Mouse (Mus musculus): ENCODE measurements around the gene Usp48. TPM values are rescaled to one million over a fixed set of nuclear protein-coding genes. Genes with fewer than 3 reads are reported as not detected.

Gene Usp48
- total RNA-seq, 2 experiments from 2014 or later, result 111 to 136 TPM

DNA sequence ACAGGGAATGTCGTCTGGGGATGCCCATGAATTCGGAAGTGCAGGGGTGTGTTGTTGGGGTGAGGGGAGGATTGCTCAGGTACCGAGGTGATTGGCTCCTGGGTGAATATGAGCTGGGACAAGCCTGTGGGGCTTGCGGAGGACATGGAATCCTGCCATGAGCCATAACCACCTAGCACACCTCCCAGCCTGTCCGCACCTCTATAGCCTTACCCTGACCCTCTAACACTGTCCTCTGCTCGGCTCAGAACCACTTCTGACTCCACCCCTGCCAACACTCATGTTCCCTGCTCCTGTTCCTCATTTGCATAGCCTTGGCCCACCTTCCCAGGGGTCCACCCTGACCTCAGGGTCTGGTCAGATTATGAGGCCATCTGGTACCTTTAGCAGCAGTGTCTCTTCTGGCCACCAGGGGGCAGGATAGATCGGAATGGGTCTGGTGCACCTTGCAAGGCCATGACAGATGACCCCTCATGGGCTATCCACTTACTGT, 89.5 kb downstream of the Usp48 start:
- no peak for DNase-seq (ENCODE audit: low spot score in 2 of 2)

GRCm38 (mm10) chr4:137684830-137685343, 91.3 kb downstream of the Usp48 start:
- DNase-seq (ENCODE audit: low spot score in 2 of 2), result no peak

GRCm38 (mm10) chr4:137686303-137686702, 92.7 kb downstream of the Usp48 start:
- DNase-seq (ENCODE audit: low spot score in 2 of 2), result no peak

DNA sequence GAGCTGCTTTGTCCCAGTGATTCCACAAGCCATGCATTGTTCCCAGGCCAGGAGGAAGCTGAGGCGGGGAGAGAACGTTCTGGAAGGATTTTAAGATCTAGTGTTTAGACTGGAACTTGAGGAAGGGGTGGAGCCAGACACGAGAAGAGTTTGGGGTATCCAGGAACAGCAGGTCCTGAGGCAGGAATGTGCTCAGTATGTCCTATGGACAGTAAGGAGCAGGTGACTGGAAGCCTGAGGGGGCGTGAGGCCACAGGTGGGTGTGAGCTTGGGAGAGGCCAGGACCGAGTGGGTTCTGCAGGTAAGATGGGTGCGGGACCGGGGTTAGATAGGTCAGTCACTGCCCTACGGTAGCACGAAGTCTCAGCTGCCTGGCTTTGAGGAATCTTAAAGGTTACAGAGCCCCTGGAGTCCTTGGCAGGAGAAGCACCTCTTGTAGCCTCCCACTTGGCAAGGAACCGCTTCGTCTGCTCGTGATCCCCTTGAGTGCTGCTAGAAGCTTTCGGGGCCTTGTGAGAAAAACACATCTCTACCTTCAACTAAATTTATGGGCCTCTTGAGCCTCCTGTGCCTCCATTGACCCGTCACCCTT, 93.8 kb downstream of the Usp48 start:
- DNase-seq (ENCODE audit: low spot score in 2 of 2), result no peak

DNA sequence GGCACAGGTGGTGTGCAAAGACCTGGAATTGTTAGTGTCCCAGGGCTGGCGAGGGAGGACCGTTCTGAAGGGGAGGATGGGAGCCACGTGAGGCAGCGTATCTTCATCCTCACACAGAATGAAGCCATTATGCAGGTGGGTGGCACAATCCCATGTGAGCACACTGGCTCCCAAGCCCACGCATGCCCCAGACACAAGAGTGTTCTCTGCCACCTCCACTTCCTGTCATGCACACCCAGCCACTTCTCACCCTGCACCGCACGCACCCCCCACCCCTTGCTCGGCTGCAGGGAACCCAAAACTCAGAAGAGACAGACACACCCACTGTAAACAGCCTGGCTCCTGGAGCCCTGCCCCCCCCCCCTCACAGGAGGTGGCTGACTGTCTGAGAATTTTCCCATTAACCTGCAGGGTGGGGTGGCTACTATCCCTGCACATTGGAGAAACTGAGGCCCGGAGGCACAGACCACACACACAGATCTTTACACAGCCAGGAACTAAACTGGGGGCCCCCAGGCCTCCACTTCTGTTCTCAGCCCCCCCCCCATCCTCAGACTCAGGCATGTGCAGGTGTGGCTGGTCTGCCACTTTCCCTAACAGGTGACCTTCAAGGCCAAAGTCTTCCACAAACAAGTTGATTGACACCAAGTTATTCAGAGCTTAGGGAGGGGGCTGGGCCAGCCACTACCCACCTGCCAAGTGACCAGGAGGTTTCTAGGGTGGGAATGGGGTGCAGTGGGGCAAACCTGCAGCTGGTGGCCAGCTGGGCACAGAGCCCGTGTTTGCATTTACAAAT, 98.8 kb downstream of the Usp48 start:
- DNase-seq (ENCODE audit: low spot score in 2 of 2), result peak in 1 of 2 experiments; percentile 76

GRCm38 (mm10) chr4:137695300-137695699, 101.7 kb downstream of the Usp48 start:
- DNase-seq (ENCODE audit: low spot score in 2 of 2), result no peak

- no peak for DNase-seq (ENCODE audit: low spot score in 2 of 2)
These were observed 102.3 kb downstream of the Usp48 start for GRCm38 (mm10) chr4:137695900-137696299.

DNA sequence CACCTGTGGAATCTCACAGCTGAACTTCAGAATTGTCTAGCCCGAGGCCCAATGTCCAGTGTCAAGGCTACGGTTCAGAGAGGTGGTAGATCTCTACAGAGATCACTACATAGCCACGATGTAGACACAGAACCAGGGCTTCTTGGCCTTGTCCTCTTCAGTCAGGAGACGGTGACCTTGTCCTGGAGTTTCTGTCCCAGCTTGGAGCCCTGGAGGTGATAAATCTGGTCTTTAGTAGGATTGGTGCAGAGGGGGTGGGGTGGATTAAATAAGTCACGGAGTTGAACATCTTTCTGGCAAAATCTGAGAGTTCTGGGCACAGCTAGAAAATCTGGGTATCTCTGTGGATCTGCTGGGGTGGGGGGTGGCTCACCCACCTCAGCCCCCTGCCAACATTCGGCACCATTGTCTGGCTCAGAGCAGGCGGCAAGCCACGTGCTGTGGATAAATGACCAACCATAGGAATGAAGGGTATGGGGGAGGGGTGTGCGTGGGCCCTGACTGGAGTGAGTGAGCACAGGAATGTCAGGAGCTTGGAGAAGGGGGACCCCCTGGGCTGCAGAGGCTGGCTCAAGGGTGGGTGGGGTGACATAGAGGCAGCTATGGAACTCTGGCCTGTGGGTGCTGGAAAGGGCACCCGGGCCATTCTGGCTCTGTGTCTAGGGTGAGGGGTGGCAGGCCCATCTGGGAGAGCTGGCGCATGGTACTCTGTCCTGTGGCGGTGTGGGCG, 103.8 kb downstream of the Usp48 start:
- no peak for DNase-seq (ENCODE audit: low spot score in 2 of 2)

DNA sequence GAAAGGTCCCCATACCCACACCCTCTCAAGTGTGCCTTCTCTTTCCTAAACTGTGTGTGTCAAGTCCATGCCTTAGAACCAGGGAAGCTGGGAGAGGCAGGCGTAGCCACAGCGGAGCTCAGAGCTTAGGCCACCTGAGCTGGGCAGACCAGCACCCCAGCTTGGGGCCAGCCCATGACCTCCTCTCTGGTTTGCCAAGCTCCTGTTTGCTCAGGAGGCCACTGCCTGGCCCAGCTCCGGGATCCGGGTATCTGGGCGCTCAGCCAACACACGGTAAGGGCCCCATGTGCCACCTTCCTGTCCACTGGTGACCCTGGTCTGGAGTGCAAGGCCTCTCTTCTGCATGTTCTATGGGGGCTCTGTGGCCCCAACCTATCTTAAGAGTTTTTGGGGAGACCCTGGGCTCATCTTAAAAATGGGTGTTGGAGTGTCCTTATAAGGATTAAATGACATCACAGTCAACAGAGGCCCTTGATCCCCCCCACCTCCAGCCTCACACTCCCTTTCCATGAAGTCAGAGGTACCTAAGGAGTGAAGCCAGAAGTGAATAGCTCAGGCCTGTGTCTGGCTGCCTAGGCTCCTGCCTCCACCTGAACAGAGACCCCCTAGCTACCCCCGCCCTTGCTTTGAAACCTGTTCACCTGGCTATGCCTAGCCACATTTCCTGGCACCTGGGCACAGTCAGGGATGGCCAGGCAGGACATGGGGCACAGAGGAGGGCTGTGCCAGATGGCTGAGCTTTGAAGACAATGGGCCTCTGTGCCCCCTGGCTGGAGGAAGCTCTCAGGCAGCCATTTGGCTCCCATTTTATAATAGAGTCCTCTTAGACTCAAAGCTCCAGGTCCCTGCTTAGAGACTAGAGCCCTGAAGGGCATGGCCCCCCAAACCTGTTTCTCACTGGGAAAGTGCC, 104.8 kb downstream of the Usp48 start:
- DNase-seq (ENCODE audit: low spot score in 2 of 2), result no peak

GRCm38 (mm10) chr4:137699264-137700211, 106.0 kb downstream of the Usp48 start:
- DNase-seq (ENCODE audit: low spot score in 2 of 2), result no peak

GRCm38 (mm10) chr4:137700960-137701359, 107.4 kb downstream of the Usp48 start:
- DNase-seq (ENCODE audit: low spot score in 2 of 2), result no peak

GRCm38 (mm10) chr4:137703077-137703476, 109.5 kb downstream of the Usp48 start:
- DNase-seq (ENCODE audit: low spot score in 2 of 2), result no peak

DNA sequence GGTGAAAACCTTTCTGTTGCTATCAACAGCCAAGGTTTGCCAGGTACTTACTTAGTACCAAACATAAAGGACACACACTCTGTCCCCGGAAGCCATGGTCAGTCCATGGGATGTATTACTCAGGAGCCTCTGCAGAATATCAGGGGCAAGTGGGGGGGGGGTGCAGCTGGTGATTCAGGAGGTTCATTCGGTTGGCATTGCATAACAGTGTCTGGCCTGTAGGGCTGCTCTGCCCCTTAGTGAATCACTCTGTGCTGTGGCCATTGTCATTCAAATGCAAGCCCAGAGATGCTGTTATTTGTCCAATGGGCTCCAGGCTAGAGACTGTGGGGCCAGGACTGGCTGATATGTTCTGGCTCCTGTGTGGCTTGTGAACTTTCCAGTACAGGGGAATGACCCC, 111.0 kb downstream of the Usp48 start:
- DNase-seq (ENCODE audit: low spot score in 2 of 2), result no peak

DNA sequence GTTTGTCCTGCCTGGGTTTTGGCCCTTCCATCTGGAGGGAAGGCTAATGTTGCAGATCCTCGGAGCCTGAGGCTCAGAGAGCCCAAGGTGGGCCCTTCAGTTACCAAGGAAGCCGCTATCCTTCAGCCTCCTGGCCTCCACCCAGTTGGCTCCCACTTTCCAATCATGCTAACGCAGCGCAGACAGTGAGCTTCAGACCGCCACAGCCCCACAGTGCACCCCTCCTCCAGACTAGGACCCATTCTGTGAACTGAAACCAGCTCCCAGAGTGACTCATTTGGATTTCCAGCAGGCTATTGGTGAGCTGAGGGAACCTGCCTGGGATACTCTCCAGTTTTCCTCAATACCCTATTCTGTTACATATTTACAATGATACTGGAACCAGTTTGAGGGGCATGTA, 111.8 kb downstream of the Usp48 start:
- no peak for DNase-seq (ENCODE audit: low spot score in 2 of 2)

GRCm38 (mm10) chr4:137706510-137706909, 113.0 kb downstream of the Usp48 start:
- no peak for DNase-seq (ENCODE audit: low spot score in 2 of 2)

- peak in 1 of 2 experiments; percentile 65 for DNase-seq (ENCODE audit: low spot score in 2 of 2)
These were observed 113.8 kb downstream of the Usp48 start for GRCm38 (mm10) chr4:137707216-137707990.
